Mouse (Mus musculus) limb, embryonic 13.5 days (tissue): ENCODE measurements around the gene Slc23a2. TPM values are rescaled to one million over a fixed set of nuclear protein-coding genes. Genes with fewer than 3 reads are reported as not detected.
A peak's percentile ranks its signal among the peaks of the same experiment; 100 is the strongest.

Source experiments
- ATAC-seq: fragments of 200-750 bp; cut with Nextera tagmentation; 2 replicates; pipeline ENCODE4 v1.8.0; 2017; ENCODE audit warnings: low read depth, moderate number of reproducible peaks, moderate TSS enrichment; ENCODE audit not compliant: low FRiP score
- H3K27ac ChIP-seq: fragments of 300-500 bp; sonication (generic); 2 replicates; pipeline ENCODE4 v1.5.1; 2015; ENCODE audit warnings: inconsistent platforms, mild to moderate bottlenecking, moderate library complexity
- H3K27me3 ChIP-seq: fragments of 300-500 bp; sonication (generic); 2 replicates; pipeline ENCODE4 v1.6.1; 2015; ENCODE audit warnings: mild to moderate bottlenecking, inconsistent platforms
- H3K36me3 ChIP-seq: fragments of 300-500 bp; sonication (generic); 2 replicates; pipeline ENCODE4 v1.6.1; 2015; ENCODE audit warnings: inconsistent platforms, mild to moderate bottlenecking, moderate library complexity
- H3K4me1 ChIP-seq: fragments of 300-500 bp; sonication (generic); 2 replicates; pipeline ENCODE4 v1.6.1; 2015; ENCODE audit warnings: inconsistent platforms
- H3K4me2 ChIP-seq: fragments of 300-500 bp; sonication (generic); replicated peaks from 2 replicates; pipeline ENCODE4 v1.6.1; 2015; ENCODE audit warnings: inconsistent platforms, mild to moderate bottlenecking, moderate library complexity
- H3K4me3 ChIP-seq: fragments of 300-500 bp; sonication (generic); 2 replicates; pipeline ENCODE4 v1.5.1; 2015; ENCODE audit warnings: moderate library complexity, mild to moderate bottlenecking, inconsistent platforms
- H3K9ac ChIP-seq: fragments of 300-500 bp; sonication (generic); 2 replicates; pipeline ENCODE4 v1.6.1; 2015; ENCODE audit warnings: mild to moderate bottlenecking, inconsistent platforms
- H3K9me3 ChIP-seq: fragments of 300-500 bp; sonication (generic); 2 replicates; pipeline ENCODE4 v1.6.1; 2016; ENCODE audit warnings: inconsistent platforms
- WGBS: fragments of 180-500 bp; shearing (Covaris S2); methylation state at CpG from one replicate; pipeline ENCODE4 v1.1.7; 2015; 5-methylcytosine and 5-hydroxymethylcytosine counted together
- polyA plus RNA-seq: library from polyadenylated mRNA; unstranded; fragments of >200 nt; fragmentation: Nextera tagmentation; extraction: Ambion mirVana; gene quantifications from 2 replicates; pipeline ENCODE4 v1.2.1, GENCODE M21; 2015

Slc23a2 gene
- polyA plus RNA-seq, 1 experiment from 2014 or later, result 12.7 TPM

- Histone ChIP-seq H3K9me3 (no peaks in the 10 kb centered on the region), H3K27ac (no peak overlapping the region), H3K4me3 (no peak overlapping the region), H3K4me2 (no peak overlapping the region), H3K9ac (no peak overlapping the region), H3K27me3 (0 out of 2 replicates have a peak, but pooled peaks cover 3% of the 10 kb centered on the region), H3K36me3 (no peaks in the 10 kb centered on the region), H3K4me1 (no peaks in the 10 kb centered on the region)
- 48% methylated on average over 4 of the region's 4 CpGs for WGBS
- ATAC-seq, result no peak
Observed at GRCm38 (mm10) chr2:132157482-132157881, 12.6 kb upstream of the Slc23a2 start.

- H3K4me1 ChIP-seq, result no peaks in the 10 kb centered on the region
- H3K36me3 ChIP-seq, result no peaks in the 10 kb centered on the region
- H3K4me3 ChIP-seq, result no peak overlapping the region
- H3K27me3 ChIP-seq, result no peaks in the 10 kb centered on the region
- whole genome bisulfite sequencing, result 58% methylated on average over 5 of the region's 5 CpGs
- H3K9me3 ChIP-seq, result no peaks in the 10 kb centered on the region
- H3K9ac ChIP-seq, result no peak overlapping the region
- no peak overlapping the region for H3K27ac ChIP-seq
- no peak overlapping the region for H3K4me2 ChIP-seq
- ATAC-seq, result no peak
Observed at GRCm38 (mm10) chr2:132152670-132153069, 7.8 kb upstream of the Slc23a2 start.

- 76% methylated on average over 6 of the region's 6 CpGs for WGBS
- ATAC-seq, result no peak
- no peaks in the 10 kb centered on the region for H3K4me1 ChIP-seq
- H3K27me3 ChIP-seq, result peaks cover 7% of the 10 kb centered on the region; the same call in 1 of the 2 replicates
- no peak overlapping the region for H3K4me2 ChIP-seq
- H3K4me3 ChIP-seq, result no peak overlapping the region
- no peak overlapping the region for H3K9ac ChIP-seq
- H3K36me3 ChIP-seq, result no peaks in the 10 kb centered on the region
- H3K9me3 ChIP-seq, result no peaks in the 10 kb centered on the region
- H3K27ac ChIP-seq, result no peak overlapping the region
Observed at GRCm38 (mm10) chr2:132151592-132151991, 6.7 kb upstream of the Slc23a2 start.

GRCm38 (mm10) chr2:132150926-132151325 lies 6.0 kb upstream of the Slc23a2 start:
- Histone ChIP-seq H3K9me3 (no peaks in the 10 kb centered on the region), H3K4me3 (no peak overlapping the region), H3K9ac (no peak overlapping the region), H3K27me3 (peaks cover 14% of the 10 kb centered on the region; the same call in 1 of the 2 replicates), H3K36me3 (no peaks in the 10 kb centered on the region), H3K4me2 (no peak overlapping the region), H3K4me1 (no peaks in the 10 kb centered on the region), H3K27ac (no peak overlapping the region)
- ATAC-seq, result no peak
- WGBS, result 57% methylated on average over 1 of the region's 1 CpGs

- H3K9ac ChIP-seq, result no peak overlapping the region
- H3K27ac ChIP-seq, result no peak overlapping the region
- no peak overlapping the region for H3K4me2 ChIP-seq
- no peaks in the 10 kb centered on the region for H3K9me3 ChIP-seq
- H3K27me3 ChIP-seq, result peaks cover 20% of the 10 kb centered on the region; the same call in 1 of the 2 replicates
- H3K4me1 ChIP-seq, result peaks cover 12% of the 10 kb centered on the region
- H3K4me3 ChIP-seq, result no peak overlapping the region
- ATAC-seq, result no peak
- H3K36me3 ChIP-seq, result peaks cover 7% of the 10 kb centered on the region
- 14% methylated on average over 4 of the region's 4 CpGs for WGBS
Observed at GRCm38 (mm10) chr2:132146502-132146901, 1.6 kb upstream of the Slc23a2 start.

GRCm38 (mm10) chr2:132143943-132144927 lies 673 bp downstream of the Slc23a2 start:
- Histone ChIP-seq H3K36me3 (peaks cover 7% of the 10 kb centered on the region), H3K27ac (no peak overlapping the region), H3K9me3 (no peaks in the 10 kb centered on the region), H3K4me1 (peaks cover 12% of the 10 kb centered on the region), H3K9ac (peak overlapping the region; percentile 88), H3K4me2 (peak overlapping the region; percentile 90), H3K4me3 (peak overlapping the region; percentile 91), H3K27me3 (peaks cover 20% of the 10 kb centered on the region; the same call in 1 of the 2 replicates)
- WGBS, result 1% methylated on average over 66 of the region's 66 CpGs
- peak; percentile 37 for ATAC-seq

GRCm38 (mm10) chr2:132142606-132143005 lies 2.3 kb downstream of the Slc23a2 start:
- H3K4me2 ChIP-seq, result no peak overlapping the region
- H3K9me3 ChIP-seq, result no peaks in the 10 kb centered on the region
- H3K36me3 ChIP-seq, result peaks cover 7% of the 10 kb centered on the region
- H3K27me3 ChIP-seq, result peaks cover 20% of the 10 kb centered on the region; the same call in 1 of the 2 replicates
- ATAC-seq, result no peak
- H3K4me1 ChIP-seq, result peaks cover 12% of the 10 kb centered on the region
- H3K9ac ChIP-seq, result no peak overlapping the region
- no peak overlapping the region for H3K27ac ChIP-seq
- H3K4me3 ChIP-seq, result no peak overlapping the region
- WGBS, result 81% methylated on average over 8 of the region's 8 CpGs

- no peak for ATAC-seq
- no peak overlapping the region for H3K4me2 ChIP-seq
- H3K27ac ChIP-seq, result no peak overlapping the region
- H3K36me3 ChIP-seq, result peaks cover 7% of the 10 kb centered on the region
- no peaks in the 10 kb centered on the region for H3K9me3 ChIP-seq
- peaks cover 16% of the 10 kb centered on the region for H3K4me1 ChIP-seq
- 0 out of 2 replicates have a peak, but pooled peaks cover 3% of the 10 kb centered on the region for H3K27me3 ChIP-seq
- H3K9ac ChIP-seq, result no peak overlapping the region
- WGBS, result 84% methylated on average over 10 of the region's 10 CpGs
- no peak overlapping the region for H3K4me3 ChIP-seq
Observed at GRCm38 (mm10) chr2:132140536-132140935, 4.4 kb downstream of the Slc23a2 start.

- Histone ChIP-seq H3K4me2 (no peak overlapping the region), H3K4me1 (peaks cover 17% of the 10 kb centered on the region), H3K9ac (no peak overlapping the region), H3K4me3 (no peak overlapping the region), H3K27ac (no peak overlapping the region), H3K27me3 (no peaks in the 10 kb centered on the region), H3K36me3 (peaks cover 7% of the 10 kb centered on the region), H3K9me3 (no peaks in the 10 kb centered on the region)
- 94% methylated on average over 2 of the region's 2 CpGs for WGBS
- no peak for ATAC-seq
Observed at GRCm38 (mm10) chr2:132139099-132139498, 5.8 kb downstream of the Slc23a2 start.

GRCm38 (mm10) chr2:132135876-132136637 lies 8.9 kb downstream of the Slc23a2 start:
- Histone ChIP-seq H3K4me2 (no peak overlapping the region), H3K9me3 (no peaks in the 10 kb centered on the region), H3K27ac (no peak overlapping the region), H3K36me3 (no peaks in the 10 kb centered on the region), H3K27me3 (no peaks in the 10 kb centered on the region), H3K4me1 (peaks cover 24% of the 10 kb centered on the region), H3K4me3 (no peak overlapping the region), H3K9ac (no peak overlapping the region)
- no peak for ATAC-seq
- WGBS, result 70% methylated on average over 8 of the region's 8 CpGs

- H3K9me3 ChIP-seq, result no peaks in the 10 kb centered on the region
- H3K9ac ChIP-seq, result no peak overlapping the region
- no peaks in the 10 kb centered on the region for H3K27me3 ChIP-seq
- no peak for ATAC-seq
- H3K27ac ChIP-seq, result no peak overlapping the region
- no peak overlapping the region for H3K4me3 ChIP-seq
- peaks cover 26% of the 10 kb centered on the region for H3K4me1 ChIP-seq
- no peaks in the 10 kb centered on the region for H3K36me3 ChIP-seq
- 75% methylated on average over 4 of the region's 4 CpGs for WGBS
- H3K4me2 ChIP-seq, result no peak overlapping the region
Observed at GRCm38 (mm10) chr2:132134758-132135157, 10.2 kb downstream of the Slc23a2 start.

- H3K36me3 ChIP-seq, result no peaks in the 10 kb centered on the region
- no peak overlapping the region for H3K9ac ChIP-seq
- no peak overlapping the region for H3K4me2 ChIP-seq
- no peak for ATAC-seq
- 29% methylated on average over 2 of the region's 2 CpGs for WGBS
- H3K9me3 ChIP-seq, result no peaks in the 10 kb centered on the region
- H3K27me3 ChIP-seq, result no peaks in the 10 kb centered on the region
- peaks cover 26% of the 10 kb centered on the region for H3K4me1 ChIP-seq
- no peak overlapping the region for H3K27ac ChIP-seq
- no peak overlapping the region for H3K4me3 ChIP-seq
Observed at GRCm38 (mm10) chr2:132133436-132133835, 11.5 kb downstream of the Slc23a2 start.
